Mouse (Mus musculus): Measurements from ENCODE around the gene F830045P16Rik. TPM values are rescaled to one million over a fixed set of nuclear protein-coding genes. Genes with fewer than 3 reads are reported as not detected.

F830045P16Rik gene
- not detected in 2 replicates for polyA plus RNA-seq (2014; fragmentation: Nextera tagmentation; extraction: Ambion mirVana)

- Histone ChIP-seq H3K9ac (ENCODE audit: low read depth, low read length) (no peak within 1 kb of the TSS), H3K4me2 (no peak within 1 kb of the TSS), H3K4me3 (ENCODE audit: low read depth, low read length) (no peak within 1 kb of the TSS), H3K4me1 (ENCODE audit: control insufficient read depth, insufficient read depth, low read length) (peaks cover 20% of the 10 kb centered on the region), H3K27me3 (ENCODE audit: control insufficient read depth, insufficient read depth, low read length) (no peaks in the 10 kb centered on the region), H3K9me3 (replicated peaks; ENCODE audit: control insufficient read depth, low read length) (no peaks in the 10 kb centered on the region), H3K27ac (ENCODE audit: low read depth, low read length) (no peak within 1 kb of the TSS), H3K36me3 (ENCODE audit: control insufficient read depth, insufficient read depth, low read length) (no peaks in the 10 kb centered on the region)
- WGBS (ENCODE audit: insufficient replicate concordance), result 49% methylated on average over 2 of the region's 2 CpGs
- no peak for ATAC-seq (replicated peaks; ENCODE audit: insufficient number of reproducible peaks, low FRiP score, low TSS enrichment)
Observed at GRCm38 (mm10) chr2:129536377-129536776, at the start of gene F830045P16Rik. TSS of gene F830045P16Rik (minus strand) at chr2:129536602.

GRCm38 (mm10) chr2:129585904-129586514 is 49.6 kb upstream of the F830045P16Rik start:
- 68% methylated on average over 11 of the region's 11 CpGs for WGBS (ENCODE audit: insufficient replicate concordance)
- peaks cover 4% of the 10 kb centered on the region; the same call in 1 of the 2 replicates for H3K4me1 ChIP-seq (ENCODE audit: control insufficient read depth, insufficient read depth, low read length)
- H3K9me3 ChIP-seq (replicated peaks; ENCODE audit: control insufficient read depth, low read length), result no peaks in the 10 kb centered on the region
- no peak overlapping the region for H3K4me2 ChIP-seq
- H3K4me3 ChIP-seq (ENCODE audit: low read depth, low read length), result no peak overlapping the region
- H3K27ac ChIP-seq (ENCODE audit: low read depth, low read length), result no peak overlapping the region
- no peaks in the 10 kb centered on the region for H3K36me3 ChIP-seq (ENCODE audit: control insufficient read depth, insufficient read depth, low read length)
- no peak for ATAC-seq (replicated peaks; ENCODE audit: insufficient number of reproducible peaks, low FRiP score, low TSS enrichment)
- no peaks in the 10 kb centered on the region for H3K27me3 ChIP-seq (ENCODE audit: control insufficient read depth, insufficient read depth, low read length)
- no peak overlapping the region for H3K9ac ChIP-seq (ENCODE audit: low read depth, low read length)

- Histone ChIP-seq H3K27ac (ENCODE audit: low read depth, low read length) (no peak overlapping the region), H3K9me3 (replicated peaks; ENCODE audit: control insufficient read depth, low read length) (no peaks in the 10 kb centered on the region), H3K27me3 (ENCODE audit: control insufficient read depth, insufficient read depth, low read length) (no peaks in the 10 kb centered on the region), H3K36me3 (ENCODE audit: control insufficient read depth, insufficient read depth, low read length) (no peaks in the 10 kb centered on the region), H3K9ac (ENCODE audit: low read depth, low read length) (no peak overlapping the region), H3K4me1 (ENCODE audit: control insufficient read depth, insufficient read depth, low read length) (peaks cover 4% of the 10 kb centered on the region; the same call in 1 of the 2 replicates), H3K4me3 (ENCODE audit: low read depth, low read length) (no peak overlapping the region), H3K4me2 (no peak overlapping the region)
- 18% methylated on average over 1 of the region's 1 CpGs for WGBS (ENCODE audit: insufficient replicate concordance)
- ATAC-seq (replicated peaks; ENCODE audit: insufficient number of reproducible peaks, low FRiP score, low TSS enrichment), result no peak
Observed at GRCm38 (mm10) chr2:129584905-129585304, 48.5 kb upstream of the F830045P16Rik start.

- H3K9ac ChIP-seq (ENCODE audit: low read depth, low read length), result no peak overlapping the region
- H3K4me2 ChIP-seq, result no peak overlapping the region
- H3K4me3 ChIP-seq (ENCODE audit: low read depth, low read length), result no peak overlapping the region
- no peaks in the 10 kb centered on the region for H3K9me3 ChIP-seq (replicated peaks; ENCODE audit: control insufficient read depth, low read length)
- no peak for ATAC-seq (replicated peaks; ENCODE audit: insufficient number of reproducible peaks, low FRiP score, low TSS enrichment)
- H3K4me1 ChIP-seq (ENCODE audit: control insufficient read depth, insufficient read depth, low read length), result no peaks in the 10 kb centered on the region
- no peaks in the 10 kb centered on the region for H3K36me3 ChIP-seq (ENCODE audit: control insufficient read depth, insufficient read depth, low read length)
- WGBS (ENCODE audit: insufficient replicate concordance), result 58% methylated on average over 4 of the region's 4 CpGs
- 0 out of 2 replicates have a peak, but pooled peaks cover 3% of the 10 kb centered on the region for H3K27me3 ChIP-seq (ENCODE audit: control insufficient read depth, insufficient read depth, low read length)
- H3K27ac ChIP-seq (ENCODE audit: low read depth, low read length), result no peak overlapping the region
Observed at GRCm38 (mm10) chr2:129582261-129582660, 45.9 kb upstream of the F830045P16Rik start.

- 41% methylated on average over 3 of the region's 3 CpGs for WGBS (ENCODE audit: insufficient replicate concordance)
- H3K4me1 ChIP-seq (ENCODE audit: control insufficient read depth, insufficient read depth, low read length), result no peaks in the 10 kb centered on the region
- no peaks in the 10 kb centered on the region for H3K36me3 ChIP-seq (ENCODE audit: control insufficient read depth, insufficient read depth, low read length)
- no peak overlapping the region for H3K4me2 ChIP-seq
- H3K9ac ChIP-seq (ENCODE audit: low read depth, low read length), result no peak overlapping the region
- ATAC-seq (replicated peaks; ENCODE audit: insufficient number of reproducible peaks, low FRiP score, low TSS enrichment), result no peak
- no peaks in the 10 kb centered on the region for H3K9me3 ChIP-seq (replicated peaks; ENCODE audit: control insufficient read depth, low read length)
- 0 out of 2 replicates have a peak, but pooled peaks cover 3% of the 10 kb centered on the region for H3K27me3 ChIP-seq (ENCODE audit: control insufficient read depth, insufficient read depth, low read length)
- H3K27ac ChIP-seq (ENCODE audit: low read depth, low read length), result no peak overlapping the region
- no peak overlapping the region for H3K4me3 ChIP-seq (ENCODE audit: low read depth, low read length)
Observed at GRCm38 (mm10) chr2:129581826-129582225, 45.4 kb upstream of the F830045P16Rik start.

- Histone ChIP-seq H3K4me3 (ENCODE audit: low read depth, low read length) (no peak overlapping the region), H3K27ac (ENCODE audit: low read depth, low read length) (no peak overlapping the region), H3K9ac (ENCODE audit: low read depth, low read length) (no peak overlapping the region), H3K36me3 (ENCODE audit: control insufficient read depth, insufficient read depth, low read length) (no peaks in the 10 kb centered on the region), H3K9me3 (replicated peaks; ENCODE audit: control insufficient read depth, low read length) (no peaks in the 10 kb centered on the region), H3K27me3 (ENCODE audit: control insufficient read depth, insufficient read depth, low read length) (0 out of 2 replicates have a peak, but pooled peaks cover 5% of the 10 kb centered on the region), H3K4me2 (no peak overlapping the region), H3K4me1 (ENCODE audit: control insufficient read depth, insufficient read depth, low read length) (peaks cover 4% of the 10 kb centered on the region; the same call in 1 of the 2 replicates)
- no peak for ATAC-seq (replicated peaks; ENCODE audit: insufficient number of reproducible peaks, low FRiP score, low TSS enrichment)
- 84% methylated on average over 4 of the region's 4 CpGs for WGBS (ENCODE audit: insufficient replicate concordance)
Observed at GRCm38 (mm10) chr2:129580656-129581055, 44.3 kb upstream of the F830045P16Rik start.

- Histone ChIP-seq H3K4me2 (no peak overlapping the region), H3K4me3 (ENCODE audit: low read depth, low read length) (no peak overlapping the region), H3K9ac (ENCODE audit: low read depth, low read length) (no peak overlapping the region), H3K27me3 (ENCODE audit: control insufficient read depth, insufficient read depth, low read length) (peaks cover 24% of the 10 kb centered on the region), H3K4me1 (ENCODE audit: control insufficient read depth, insufficient read depth, low read length) (peaks cover 4% of the 10 kb centered on the region; the same call in 1 of the 2 replicates), H3K27ac (ENCODE audit: low read depth, low read length) (no peak overlapping the region), H3K9me3 (replicated peaks; ENCODE audit: control insufficient read depth, low read length) (no peaks in the 10 kb centered on the region), H3K36me3 (ENCODE audit: control insufficient read depth, insufficient read depth, low read length) (no peaks in the 10 kb centered on the region)
- ATAC-seq (replicated peaks; ENCODE audit: insufficient number of reproducible peaks, low FRiP score, low TSS enrichment), result no peak
- 82% methylated on average over 8 of the region's 8 CpGs for WGBS (ENCODE audit: insufficient replicate concordance)
Observed at GRCm38 (mm10) chr2:129576611-129577447, 40.4 kb upstream of the F830045P16Rik start.

GRCm38 (mm10) chr2:129575113-129575512 is 38.7 kb upstream of the F830045P16Rik start:
- H3K4me3 ChIP-seq (ENCODE audit: low read depth, low read length), result no peak overlapping the region
- no peak overlapping the region for H3K27ac ChIP-seq (ENCODE audit: low read depth, low read length)
- no peaks in the 10 kb centered on the region for H3K36me3 ChIP-seq (ENCODE audit: control insufficient read depth, insufficient read depth, low read length)
- no peaks in the 10 kb centered on the region for H3K9me3 ChIP-seq (replicated peaks; ENCODE audit: control insufficient read depth, low read length)
- H3K4me2 ChIP-seq, result no peak overlapping the region
- WGBS (ENCODE audit: insufficient replicate concordance), result 78% methylated on average over 4 of the region's 4 CpGs
- ATAC-seq (replicated peaks; ENCODE audit: insufficient number of reproducible peaks, low FRiP score, low TSS enrichment), result no peak
- H3K9ac ChIP-seq (ENCODE audit: low read depth, low read length), result no peak overlapping the region
- H3K27me3 ChIP-seq (ENCODE audit: control insufficient read depth, insufficient read depth, low read length), result peaks cover 27% of the 10 kb centered on the region
- peaks cover 4% of the 10 kb centered on the region; the same call in 1 of the 2 replicates for H3K4me1 ChIP-seq (ENCODE audit: control insufficient read depth, insufficient read depth, low read length)
